Mouse (Mus musculus) hindbrain, embryonic 10.5 days (tissue): ENCODE measurements around the gene Pbld2. TPM values are rescaled to one million over a fixed set of nuclear protein-coding genes. Genes with fewer than 3 reads are reported as not detected.

Experiments
- DNase-seq: peaks from one replicate; pipeline ENCODE4 v3.0.0-alpha.2; 2017; ENCODE audit warnings: low spot score
- H3K27ac ChIP-seq: fragments of 300-500 bp; sonication (generic); 2 replicates; pipeline ENCODE4 v1.5.1; 2016; ENCODE audit warnings: mild to moderate bottlenecking, moderate library complexity
- H3K27me3 ChIP-seq: fragments of 300-500 bp; sonication (generic); 2 replicates; pipeline ENCODE4 v1.6.1; 2016; ENCODE audit warnings: mild to moderate bottlenecking; ENCODE audit not compliant: poor library complexity, insufficient read depth, severe bottlenecking
- H3K36me3 ChIP-seq: fragments of 300-500 bp; sonication (generic); 2 replicates; pipeline ENCODE4 v1.6.1; 2016; ENCODE audit warnings: mild to moderate bottlenecking, moderate library complexity
- H3K4me1 ChIP-seq: fragments of 300-500 bp; sonication (generic); replicated peaks from 2 replicates; pipeline ENCODE4 v1.6.1; 2016; ENCODE audit warnings: mild to moderate bottlenecking
- H3K4me3 ChIP-seq: fragments of 300-500 bp; sonication (generic); 2 replicates; pipeline ENCODE4 v1.5.1; 2016; ENCODE audit warnings: mild to moderate bottlenecking, moderate library complexity
- H3K9me3 ChIP-seq: fragments of 300-500 bp; sonication (generic); 2 replicates; pipeline ENCODE4 v1.6.1; 2016; ENCODE audit warnings: mild to moderate bottlenecking, moderate library complexity
- WGBS: fragments of 180-500 bp; shearing (Covaris S2); methylation state at CpG from one replicate; pipeline ENCODE4 v1.1.7; 2016; 5-methylcytosine and 5-hydroxymethylcytosine counted together
- polyA plus RNA-seq: library from polyadenylated mRNA; unstranded; fragments of >200 nt; fragmentation: Nextera tagmentation; extraction: Ambion mirVana; gene quantifications from 2 replicates; pipeline ENCODE4 v1.2.1, GENCODE M21; 2016

Gene Pbld2
- polyA plus RNA-seq, 1 experiment from 2014 or later: 0.52 TPM

- Histone ChIP-seq H3K27me3 (no peaks in the 10 kb centered on the region), H3K4me3 (no peak overlapping the region), H3K36me3 (no peaks in the 10 kb centered on the region), H3K27ac (no peak overlapping the region), H3K9me3 (no peaks in the 10 kb centered on the region), H3K4me1 (peaks cover 17% of the 10 kb centered on the region)
- no peak for DNase-seq
- 74% methylated on average over 2 of the region's 2 CpGs for WGBS
Measured at GRCm38 (mm10) chr10:63054586-63054985, 30.5 kb downstream of the Pbld2 start.

- Histone ChIP-seq H3K9me3 (no peaks in the 10 kb centered on the region), H3K27ac (no peak overlapping the region), H3K4me3 (no peak overlapping the region), H3K4me1 (peaks cover 17% of the 10 kb centered on the region), H3K36me3 (no peaks in the 10 kb centered on the region), H3K27me3 (no peaks in the 10 kb centered on the region)
- 39% methylated on average over 24 of the region's 24 CpGs for WGBS
- no peak for DNase-seq
Measured at GRCm38 (mm10) chr10:63056966-63057750, 33.0 kb downstream of the Pbld2 start.

GRCm38 (mm10) chr10:63059862-63060261 is 35.7 kb downstream of the Pbld2 start, which contains the start of gene Pbld1:
TSS of gene Pbld1 (plus strand) at chr10:63060162.
- Histone ChIP-seq H3K4me3 (no peak within 1 kb of the TSS), H3K27me3 (no peaks in the 10 kb centered on the region), H3K4me1 (peaks cover 17% of the 10 kb centered on the region; the same call in 1 of the 2 replicates), H3K27ac (no peak within 1 kb of the TSS), H3K36me3 (no peaks in the 10 kb centered on the region), H3K9me3 (no peaks in the 10 kb centered on the region)
- no peak for DNase-seq
- 94% methylated on average over 2 of the region's 2 CpGs for WGBS

- Histone ChIP-seq H3K9me3 (no peaks in the 10 kb centered on the region), H3K36me3 (no peaks in the 10 kb centered on the region), H3K27ac (no peak overlapping the region), H3K4me3 (no peak overlapping the region), H3K4me1 (peaks cover 17% of the 10 kb centered on the region; the same call in 1 of the 2 replicates), H3K27me3 (no peaks in the 10 kb centered on the region)
- WGBS: 88% methylated on average over 11 of the region's 11 CpGs
- no peak for DNase-seq
Measured at GRCm38 (mm10) chr10:63060406-63060805, 36.3 kb downstream of the Pbld2 start.

GRCm38 (mm10) chr10:63061266-63061665 is 37.2 kb downstream of the Pbld2 start:
- DNase-seq: no peak
- Histone ChIP-seq H3K27ac (no peak overlapping the region), H3K27me3 (no peaks in the 10 kb centered on the region), H3K4me1 (peaks cover 17% of the 10 kb centered on the region; the same call in 1 of the 2 replicates), H3K36me3 (no peaks in the 10 kb centered on the region), H3K4me3 (no peak overlapping the region), H3K9me3 (no peaks in the 10 kb centered on the region)
- 78% methylated on average over 12 of the region's 12 CpGs for WGBS

GRCm38 (mm10) chr10:63062696-63063095 is 38.6 kb downstream of the Pbld2 start:
- H3K27me3 ChIP-seq: no peaks in the 10 kb centered on the region
- H3K4me1 ChIP-seq: peaks cover 7% of the 10 kb centered on the region; the same call in 1 of the 2 replicates
- 94% methylated on average over 5 of the region's 5 CpGs for WGBS
- H3K27ac ChIP-seq: no peak overlapping the region
- H3K4me3 ChIP-seq: no peak overlapping the region
- no peak for DNase-seq
- no peaks in the 10 kb centered on the region for H3K36me3 ChIP-seq
- no peaks in the 10 kb centered on the region for H3K9me3 ChIP-seq

GRCm38 (mm10) chr10:63063365-63063764 is 39.2 kb downstream of the Pbld2 start:
- Histone ChIP-seq H3K9me3 (no peaks in the 10 kb centered on the region), H3K4me1 (peaks cover 7% of the 10 kb centered on the region; the same call in 1 of the 2 replicates), H3K27ac (no peak overlapping the region), H3K27me3 (no peaks in the 10 kb centered on the region), H3K36me3 (no peaks in the 10 kb centered on the region), H3K4me3 (no peak overlapping the region)
- 76% methylated on average over 7 of the region's 7 CpGs for WGBS
- DNase-seq: no peak

GRCm38 (mm10) chr10:63064516-63064915 is 40.4 kb downstream of the Pbld2 start:
- Histone ChIP-seq H3K27me3 (no peaks in the 10 kb centered on the region), H3K36me3 (no peaks in the 10 kb centered on the region), H3K4me3 (no peak overlapping the region), H3K9me3 (0 out of 2 replicates have a peak, but pooled peaks cover 3% of the 10 kb centered on the region), H3K27ac (no peak overlapping the region), H3K4me1 (peaks cover 7% of the 10 kb centered on the region; the same call in 1 of the 2 replicates)
- WGBS: 81% methylated on average over 9 of the region's 9 CpGs
- no peak for DNase-seq

GRCm38 (mm10) chr10:63065561-63065960 is 41.4 kb downstream of the Pbld2 start:
- WGBS: 65% methylated on average over 8 of the region's 8 CpGs
- H3K27ac ChIP-seq: no peak overlapping the region
- no peak overlapping the region for H3K4me3 ChIP-seq
- no peaks in the 10 kb centered on the region for H3K36me3 ChIP-seq
- H3K9me3 ChIP-seq: 0 out of 2 replicates have a peak, but pooled peaks cover 4% of the 10 kb centered on the region
- H3K27me3 ChIP-seq: no peaks in the 10 kb centered on the region
- no peak for DNase-seq
- peaks cover 7% of the 10 kb centered on the region; the same call in 1 of the 2 replicates for H3K4me1 ChIP-seq

- Histone ChIP-seq H3K27ac (no peak overlapping the region), H3K4me3 (no peak overlapping the region), H3K27me3 (no peaks in the 10 kb centered on the region), H3K9me3 (0 out of 2 replicates have a peak, but pooled peaks cover 4% of the 10 kb centered on the region), H3K4me1 (peaks cover 7% of the 10 kb centered on the region; the same call in 1 of the 2 replicates), H3K36me3 (no peaks in the 10 kb centered on the region)
- WGBS: 6% methylated on average over 5 of the region's 5 CpGs
- peak; percentile 81 for DNase-seq
Measured at GRCm38 (mm10) chr10:63065988-63066387, 41.9 kb downstream of the Pbld2 start.

- Histone ChIP-seq H3K27ac (no peak overlapping the region), H3K4me3 (no peak overlapping the region), H3K4me1 (peaks cover 21% of the 10 kb centered on the region), H3K9me3 (no peaks in the 10 kb centered on the region), H3K36me3 (no peaks in the 10 kb centered on the region), H3K27me3 (peaks cover 23% of the 10 kb centered on the region)
- WGBS: 90% methylated on average over 10 of the region's 10 CpGs
- no peak for DNase-seq
Measured at GRCm38 (mm10) chr10:63086304-63086703, 62.2 kb downstream of the Pbld2 start.

- H3K4me3 ChIP-seq: peak overlapping the region; percentile 49
- peaks cover 21% of the 10 kb centered on the region for H3K4me1 ChIP-seq
- H3K9me3 ChIP-seq: no peaks in the 10 kb centered on the region
- no peaks in the 10 kb centered on the region for H3K36me3 ChIP-seq
- peak; percentile 22 for DNase-seq
- H3K27me3 ChIP-seq: peaks cover 38% of the 10 kb centered on the region
- 31% methylated on average over 8 of the region's 8 CpGs for WGBS
- H3K27ac ChIP-seq: peak overlapping the region; percentile 77
Measured at GRCm38 (mm10) chr10:63089103-63089757, 65.1 kb downstream of the Pbld2 start.
